Mouse (Mus musculus): ENCODE results near the gene Anp32a.

- TF ChIP-seq CTCF (IDR thresholded peaks at IDR 0.05; ENCODE audit: low read depth, low read length) (no peak), GATA1 (IDR thresholded peaks at IDR 0.05; ENCODE audit: borderline replicate concordance, low read length) (no peak), TAL1 (conservative IDR thresholded peaks at IDR 0.05; ENCODE audit: low read depth, low read length) (no peak), POLR2AphosphoS5 (IDR thresholded peaks at IDR 0.05; ENCODE audit: insufficient replicate concordance, low read depth, low read length) (no peak), GATA2 (IDR thresholded peaks at IDR 0.05; ENCODE audit: borderline replicate concordance, low read depth, low read length) (no peak)
These were observed 44.2 kb upstream of the Anp32a start for GRCm38 (mm10) chr9:62296891-62297290.
